Mouse (Mus musculus) right cerebral cortex, postnatal 25 days (tissue): Measurements from ENCODE around the gene Prcd.
"Not testable (repeated sequence)": the region's sequence is repeated elsewhere in the genome, so short reads cannot be mapped to it uniquely, and the experiment has no call there.

Experiments used
- DNase-seq: peaks from one replicate; pipeline ENCODE4 v3.0.0; 2022

Gene Prcd

DNA sequence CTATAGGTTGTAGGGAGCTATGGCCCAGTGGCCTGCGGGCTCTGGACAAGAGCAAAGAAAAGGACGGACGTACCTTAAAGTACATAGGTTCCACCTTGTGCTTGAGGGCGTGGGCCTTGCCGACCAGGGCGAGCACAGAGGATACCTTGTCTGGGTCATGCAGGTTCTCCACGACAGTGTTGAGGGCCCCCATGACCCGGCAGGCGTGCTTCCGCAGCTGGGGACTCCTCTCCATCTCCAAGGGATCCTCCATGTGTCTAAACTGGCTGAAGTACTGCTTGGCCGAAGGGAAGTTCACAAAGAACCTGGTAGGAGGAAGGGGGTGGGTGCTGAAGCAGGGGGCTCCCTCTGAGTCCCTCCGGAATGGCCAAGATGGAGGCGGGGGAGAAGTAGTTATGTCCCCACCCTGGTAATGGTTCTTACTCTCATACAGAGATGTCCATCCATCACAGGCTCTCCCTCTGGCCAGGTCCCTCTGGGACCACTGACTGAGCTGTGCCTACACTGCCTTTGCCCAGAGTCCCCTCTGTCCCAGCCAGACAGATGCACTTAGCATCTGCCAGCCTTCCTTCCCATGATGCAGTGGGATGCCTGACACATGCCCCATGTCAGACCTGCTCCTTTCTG is 3.5 kb upstream of the Prcd start:
- DNase-seq: no peak

DNA sequence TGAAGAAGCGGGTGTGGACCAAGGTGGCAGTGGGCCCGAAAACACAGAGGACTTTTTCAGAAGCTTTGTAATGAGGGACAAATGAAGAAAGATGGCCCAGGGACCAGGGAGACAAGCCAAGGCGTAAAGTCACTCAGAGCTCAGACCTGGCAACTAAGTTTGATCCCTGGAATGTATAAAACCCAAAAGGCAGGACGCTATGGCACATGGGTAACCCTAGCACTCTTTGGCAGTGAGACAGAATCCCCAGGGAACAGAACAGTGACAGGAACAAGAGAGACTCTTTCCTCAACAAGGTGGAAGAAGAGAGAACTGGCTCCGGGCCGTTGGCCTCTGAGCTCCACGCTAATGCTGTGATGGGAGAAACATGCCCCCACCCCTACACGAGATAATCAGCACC is 2.5 kb upstream of the Prcd start:
- DNase-seq: no peak

DNA sequence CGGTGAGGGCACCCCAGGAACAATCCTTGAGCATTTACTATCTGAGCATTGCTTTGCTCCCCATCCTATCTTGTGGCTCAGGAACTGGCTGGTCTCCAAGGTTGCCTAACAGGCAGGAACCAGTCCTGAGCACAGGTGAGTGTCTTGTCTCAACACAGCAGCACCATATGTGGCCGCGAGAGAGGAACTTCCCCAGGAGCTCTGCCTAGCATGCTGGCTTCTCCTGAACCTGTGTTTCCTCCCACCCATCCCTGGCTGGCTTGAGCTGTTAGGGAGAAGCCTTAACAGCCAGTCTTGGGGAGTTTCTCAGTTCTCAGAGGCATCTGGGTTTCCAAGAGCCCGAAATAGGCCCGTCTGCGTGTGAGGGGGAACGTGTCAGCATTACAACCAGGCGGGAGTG is 2.0 kb upstream of the Prcd start:
- peak; percentile 70 for DNase-seq

GRCm38 (mm10) chr11:116652330-116653098 is 820 bp upstream of the Prcd start:
- no peak for DNase-seq

DNA sequence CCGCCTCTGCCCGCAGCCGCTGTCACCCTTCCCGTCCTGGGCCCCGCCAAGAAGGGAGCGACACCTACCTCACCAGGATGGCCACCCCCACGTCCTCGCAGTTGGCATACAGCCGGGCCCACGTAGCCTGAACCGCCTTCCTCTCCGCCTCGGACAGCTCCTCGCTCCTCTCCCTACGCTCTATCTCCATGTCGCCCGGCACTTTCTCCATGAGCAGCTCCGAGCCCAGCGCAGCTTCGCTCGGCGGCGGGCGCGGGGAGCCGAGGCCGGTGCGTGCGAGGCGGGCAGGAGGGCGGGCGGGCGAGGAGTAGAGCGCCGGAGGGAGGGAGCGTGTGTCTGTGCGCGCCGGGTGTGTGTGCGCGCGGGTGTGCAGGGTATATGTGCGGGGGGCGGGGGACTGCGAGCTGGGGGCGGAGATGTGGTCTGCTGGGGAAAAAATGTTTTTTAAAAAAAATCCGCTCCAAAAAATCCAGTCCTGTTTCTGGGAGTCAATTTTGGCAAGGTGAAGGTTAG is 431 bp downstream of the Prcd start:
- DNase-seq: peak; percentile 76

DNA sequence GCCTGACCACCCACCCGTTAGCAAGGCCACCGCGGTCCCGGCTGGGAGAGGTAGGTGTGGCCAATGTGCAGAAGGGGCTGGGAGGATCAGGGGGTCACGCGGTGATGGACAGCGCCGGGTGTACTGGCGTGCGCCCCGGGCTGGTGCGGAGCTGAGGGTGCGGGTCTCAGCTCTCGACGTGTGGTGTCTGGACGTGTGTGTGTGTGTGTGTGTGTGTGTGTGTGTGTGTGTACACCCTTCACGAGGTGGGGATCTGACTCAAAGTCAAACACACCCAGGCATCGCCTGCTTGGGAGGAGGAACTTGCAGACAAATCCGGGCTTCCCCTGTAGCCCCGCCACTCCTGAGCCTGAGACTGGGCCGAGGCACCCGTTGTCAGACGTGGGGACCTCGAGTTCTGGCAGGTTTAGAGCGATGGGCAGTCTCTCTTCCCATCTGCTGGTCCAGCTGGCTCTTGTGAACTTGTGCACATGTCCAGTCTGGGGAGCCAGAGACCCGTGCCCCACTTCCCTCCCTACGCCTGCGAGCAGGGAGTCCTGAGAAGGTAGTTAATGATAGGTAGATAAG is 1.0 kb downstream of the Prcd start, which contains the start of gene Cygb:
Gene Cygb, minus strand, starts transcription at position 59 of the 567 bp plus-strand sequence.
- peak; percentile 32 for DNase-seq

- no peak for DNase-seq
Measured at GRCm38 (mm10) chr11:116656348-116657191, 3.2 kb downstream of the Prcd start.

GRCm38 (mm10) chr11:116657311-116658223 is 4.2 kb downstream of the Prcd start:
- peak; percentile 86 for DNase-seq

DNA sequence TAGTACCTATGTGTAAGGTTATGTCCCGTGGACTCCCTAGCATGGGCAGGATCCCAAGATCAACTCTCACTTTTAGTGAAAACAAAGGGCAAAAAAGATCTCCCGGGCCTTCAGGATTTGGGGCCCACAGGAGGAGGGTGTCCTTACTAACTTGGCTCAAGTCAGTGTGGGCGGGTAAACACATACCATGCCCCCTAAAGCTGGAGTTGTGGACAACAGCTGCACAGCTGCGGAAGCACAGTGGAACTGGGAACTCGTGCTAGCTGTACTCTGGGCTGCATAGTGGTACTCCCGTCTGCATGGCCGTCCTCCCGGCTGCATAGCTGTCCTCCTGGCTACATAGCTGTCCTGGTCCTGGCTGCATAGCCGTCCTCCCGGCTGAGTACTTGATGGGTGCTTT is 4.9 kb downstream of the Prcd start:
- DNase-seq: no peak

DNA sequence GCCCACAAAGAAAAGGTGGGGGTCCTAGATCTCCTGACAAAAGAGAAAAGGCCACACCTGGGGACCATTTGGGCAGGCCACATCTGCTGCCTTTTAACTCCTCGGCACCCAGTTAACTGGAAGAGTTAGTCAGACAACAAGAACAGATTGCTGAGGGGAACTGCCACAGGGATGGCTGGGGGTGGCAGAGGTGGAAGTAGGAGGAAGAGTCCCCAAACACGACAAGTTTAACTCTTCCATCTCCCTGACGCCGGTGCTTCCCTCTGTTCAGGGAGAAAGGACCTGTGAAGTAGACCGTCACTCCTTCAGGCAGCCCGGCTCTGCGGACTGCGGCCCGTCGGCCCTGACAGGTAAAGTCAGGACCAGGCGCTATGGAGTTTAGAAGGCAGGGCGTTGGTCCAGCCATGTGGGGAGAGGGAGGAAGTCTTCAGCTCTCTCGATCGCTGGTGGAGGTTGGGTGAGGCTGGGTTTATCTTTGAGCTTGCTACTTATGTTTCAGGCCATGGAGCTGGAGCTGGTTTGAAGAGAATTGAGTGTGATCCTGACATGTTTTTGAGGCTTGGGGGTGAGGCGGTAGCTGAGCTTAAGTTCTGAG is 5.8 kb downstream of the Prcd start:
- no peak for DNase-seq

DNA sequence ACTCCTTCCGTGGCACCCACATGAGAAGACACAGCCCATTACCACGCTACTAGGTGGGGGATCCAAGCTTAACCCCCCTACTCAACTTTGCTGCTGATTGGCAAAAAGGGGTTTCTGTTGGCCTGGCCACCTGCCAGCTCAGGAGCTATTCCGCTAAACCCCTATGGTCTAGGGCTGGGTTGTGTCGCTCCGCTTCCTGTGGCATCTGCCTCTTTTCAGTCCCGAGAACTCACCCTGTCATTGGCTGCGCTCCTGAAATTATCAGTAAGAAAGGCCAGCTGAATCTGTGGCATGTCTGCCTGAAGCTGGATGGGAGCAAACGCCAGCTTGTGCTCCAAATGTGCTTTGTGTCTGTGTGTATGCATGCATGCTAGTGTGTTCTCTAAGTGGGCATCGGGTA is 6.8 kb downstream of the Prcd start:
- DNase-seq: no peak

DNA sequence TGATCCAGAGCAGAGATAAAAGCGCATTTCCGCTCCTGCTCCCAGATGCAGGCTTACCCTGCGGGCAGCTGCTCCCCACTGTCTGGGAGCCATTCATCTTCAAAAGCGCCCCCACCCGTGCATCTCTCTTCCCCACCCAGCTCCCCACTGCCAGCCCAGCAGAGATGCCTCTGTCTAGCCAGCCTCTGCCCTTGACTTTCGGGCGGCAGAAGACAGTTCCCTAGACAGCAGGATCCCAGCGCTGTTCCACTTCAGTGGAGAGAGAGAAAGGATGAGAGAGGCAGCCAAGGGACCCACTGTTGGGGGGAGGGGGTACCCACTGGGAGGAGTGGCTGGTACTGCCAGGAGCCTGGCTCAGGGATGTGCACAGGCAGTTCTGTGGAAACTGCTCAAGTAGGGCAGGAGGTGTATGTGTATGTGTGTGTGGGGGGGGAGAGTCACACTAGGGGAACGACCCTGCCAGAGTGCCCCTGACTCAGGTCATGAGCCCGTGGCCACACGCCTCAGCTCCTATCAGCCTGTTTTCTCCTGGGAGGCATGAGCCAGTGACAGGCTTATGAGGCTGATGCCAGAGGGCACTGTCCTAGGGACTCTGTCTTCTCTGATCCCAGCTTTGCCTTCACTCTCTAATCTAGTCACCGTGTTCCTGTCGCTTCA is 8.1 kb downstream of the Prcd start:
- no peak for DNase-seq

GRCm38 (mm10) chr11:116661948-116662377 is 8.6 kb downstream of the Prcd start:
- DNase-seq: peak; percentile 60

DNA sequence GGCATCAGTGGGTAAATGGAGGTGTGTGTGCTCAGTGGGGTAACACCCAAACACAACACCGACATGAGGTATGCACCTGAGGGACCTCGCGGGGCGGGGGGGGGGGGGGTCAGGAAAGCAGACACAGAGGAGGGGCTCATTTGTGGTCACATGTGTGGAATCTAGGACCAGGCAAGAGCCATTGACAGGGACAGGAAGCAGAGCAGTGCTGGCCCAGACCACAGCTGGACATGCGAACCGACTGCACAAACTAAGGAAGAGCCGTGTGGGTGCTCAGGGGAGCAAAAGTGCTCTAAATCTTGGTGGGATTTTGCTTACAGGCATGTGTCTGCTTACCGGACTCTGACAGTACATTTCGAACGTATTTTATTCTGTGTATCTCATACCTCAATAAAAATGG is 12.0 kb downstream of the Prcd start:
- DNase-seq: no peak

DNA sequence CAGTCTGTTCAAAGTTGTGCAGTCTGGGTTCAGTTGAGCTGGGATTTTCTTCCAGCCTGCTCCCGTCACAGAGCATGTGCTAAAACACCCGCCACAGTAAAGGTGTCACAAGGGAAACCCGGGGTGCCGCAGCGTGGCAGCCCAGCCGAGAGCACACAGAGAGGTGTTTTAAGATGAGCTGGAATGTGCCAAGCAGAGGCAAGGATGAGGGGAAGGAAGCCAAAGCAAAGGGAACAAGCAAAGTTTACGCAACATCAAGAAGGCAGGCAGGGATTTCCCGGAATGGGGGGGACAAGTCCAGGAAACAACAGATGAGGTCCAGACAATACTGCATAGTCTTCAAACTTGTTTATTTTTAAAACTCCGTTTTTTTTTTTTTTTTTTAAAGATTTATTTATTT is 13.2 kb downstream of the Prcd start:
- no peak for DNase-seq

DNA sequence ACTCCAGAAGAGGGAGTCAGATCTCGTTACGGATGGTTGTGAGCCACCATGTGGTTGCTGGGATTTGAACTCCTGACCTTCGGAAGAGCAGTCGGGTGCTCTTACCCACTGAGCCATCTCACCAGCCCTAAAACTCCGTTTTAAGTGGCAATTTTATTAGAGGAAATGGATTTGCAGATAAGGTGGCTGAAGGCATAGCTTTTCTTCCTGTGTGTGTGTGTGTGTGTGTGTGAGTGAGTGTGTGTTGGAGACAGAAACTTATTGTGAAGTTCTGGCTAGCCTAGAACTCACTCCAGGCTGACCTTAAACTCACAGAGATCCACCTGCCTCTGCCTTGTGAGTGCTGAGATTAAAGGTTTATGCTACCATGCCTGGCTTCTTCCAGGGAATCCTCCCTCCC is 13.7 kb downstream of the Prcd start:
- DNase-seq: not testable (repeated sequence)

DNA sequence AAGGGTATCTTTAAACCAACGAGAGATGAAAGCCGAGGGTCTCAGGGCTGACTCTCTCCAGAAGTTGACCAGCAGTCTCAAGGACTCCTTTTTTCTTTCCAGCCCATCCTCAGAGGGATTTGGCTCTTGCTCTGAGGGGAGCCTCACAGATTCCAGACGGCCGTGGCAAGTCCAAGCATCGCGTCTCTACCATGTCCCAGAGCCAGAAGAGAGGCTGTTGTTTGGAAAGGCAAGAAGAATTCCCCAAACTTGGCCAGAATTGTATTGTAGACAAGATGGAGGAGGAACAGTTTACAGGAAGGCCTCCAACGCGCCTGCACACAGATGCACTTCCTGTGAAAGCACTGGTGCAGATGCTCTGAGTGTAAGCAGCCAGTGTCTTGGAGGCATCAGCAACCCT is 14.6 kb downstream of the Prcd start:
- DNase-seq: no peak

DNA sequence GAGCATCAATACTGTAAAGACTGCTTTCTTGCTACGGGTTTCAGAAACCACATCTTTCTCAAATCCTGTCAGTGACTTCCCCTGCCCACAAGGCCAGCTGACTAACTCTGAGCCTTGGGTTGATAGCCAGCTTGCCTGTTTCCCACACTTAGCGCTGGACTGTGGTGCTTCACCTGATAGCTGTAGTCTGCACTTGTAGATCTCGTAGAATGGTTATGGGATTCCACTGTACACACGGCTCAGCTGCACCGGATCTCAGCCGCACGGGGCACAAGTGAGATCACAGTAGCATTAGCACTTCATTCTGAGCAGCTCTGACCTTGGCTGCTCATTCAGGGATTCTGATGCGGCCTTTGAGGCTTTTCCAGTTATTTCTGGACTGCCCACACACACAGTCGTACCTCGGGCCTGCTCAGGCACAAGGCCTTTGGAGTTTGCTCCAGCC is 15.1 kb downstream of the Prcd start:
- no peak for DNase-seq

DNA sequence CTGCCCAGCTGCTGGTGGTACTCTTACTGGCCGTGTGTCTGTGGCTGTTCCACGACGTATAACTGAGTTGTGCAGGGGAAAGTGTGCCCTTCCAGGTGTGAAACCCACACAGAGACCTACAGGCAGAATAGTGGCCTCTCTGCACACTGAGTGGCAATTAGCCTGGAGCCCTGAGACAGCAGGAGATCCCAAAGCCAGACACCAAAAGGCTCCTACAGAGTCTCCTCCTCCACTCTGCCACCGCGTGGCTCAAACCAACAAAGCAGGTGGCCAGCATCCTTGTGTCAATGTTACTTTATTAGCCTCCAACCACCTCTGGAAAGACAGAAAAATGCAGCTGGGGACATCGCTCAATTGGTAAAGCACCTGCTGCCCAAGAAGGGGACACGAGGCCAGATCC is 15.5 kb downstream of the Prcd start:
- no peak for DNase-seq

GRCm38 (mm10) chr11:116669316-116669715 is 16.0 kb downstream of the Prcd start:
- DNase-seq: no peak
